Mouse (Mus musculus) cerebellum, postnatal 14 days (tissue): ENCODE results near the gene Igf2r.

ENCODE experiments used
- DNase-seq, 2 experiments: peaks; one replicate each; pipeline ENCODE4 v3.0.0; 2021; ENCODE audit warnings: mixed read lengths in 2 of 2

Igf2r gene

DNA sequence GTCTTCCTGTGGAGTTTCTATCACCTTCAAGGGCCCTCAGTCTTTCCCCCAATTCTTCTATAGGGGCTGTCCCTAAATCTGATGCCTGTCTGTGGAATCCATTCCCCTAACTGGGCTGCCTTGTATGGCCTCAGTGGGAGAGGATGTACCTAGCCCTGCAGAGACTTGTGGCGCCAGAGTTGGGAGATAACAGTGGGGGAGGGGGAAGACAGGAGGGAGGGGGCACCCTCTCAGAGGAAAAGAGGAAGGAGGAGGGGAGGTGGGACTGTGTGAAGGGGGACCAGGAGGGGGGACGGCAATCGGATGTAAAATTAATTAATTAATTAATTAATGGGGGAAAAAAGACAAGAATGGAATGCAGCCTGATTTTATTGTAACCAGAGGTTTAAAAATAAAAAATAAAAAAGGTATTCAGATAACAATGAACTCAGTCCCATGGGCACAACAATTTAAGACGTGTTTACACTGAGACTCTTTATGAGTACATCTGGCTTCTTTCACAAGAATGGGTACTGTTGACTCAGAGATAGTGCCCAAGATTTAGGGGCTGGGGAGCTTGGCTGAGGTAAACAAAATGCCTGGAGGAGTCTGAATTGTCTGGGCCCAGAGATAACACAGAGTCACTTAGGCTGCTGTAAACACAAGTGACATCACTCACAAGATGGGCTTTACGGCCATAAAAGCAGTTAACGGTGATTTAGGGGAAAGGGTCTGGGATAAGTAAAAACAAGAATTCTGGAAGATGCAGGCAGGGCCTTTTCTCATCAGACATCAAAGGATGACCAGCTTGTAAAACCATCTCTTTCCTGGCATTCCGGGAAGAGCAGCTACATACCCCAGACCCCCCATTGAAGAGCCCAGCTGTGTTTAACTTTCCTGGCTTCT, 100.7 kb downstream of the Igf2r start:
- no peak for DNase-seq

DNA sequence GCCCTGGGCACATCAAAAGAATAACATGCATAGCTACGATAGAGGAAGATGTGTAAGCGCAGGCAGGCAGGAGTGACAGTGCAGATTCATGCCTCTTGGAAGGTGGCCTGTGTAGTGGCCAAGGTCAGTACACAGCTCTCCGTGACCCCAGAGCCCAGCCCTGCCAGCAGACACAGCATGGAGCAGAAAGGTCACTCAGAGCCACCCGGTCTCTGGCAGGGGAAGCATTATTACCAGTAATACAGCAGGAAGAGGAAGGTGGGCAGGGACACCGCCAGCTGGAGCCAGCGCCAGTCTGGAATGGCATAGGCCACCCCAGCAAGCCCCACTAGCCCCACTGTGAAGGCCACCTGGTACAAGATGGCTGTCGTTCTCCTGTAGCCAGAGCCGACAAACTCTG, 105.3 kb downstream of the Igf2r start:
- peak; percentile 79 to 84 for DNase-seq

DNA sequence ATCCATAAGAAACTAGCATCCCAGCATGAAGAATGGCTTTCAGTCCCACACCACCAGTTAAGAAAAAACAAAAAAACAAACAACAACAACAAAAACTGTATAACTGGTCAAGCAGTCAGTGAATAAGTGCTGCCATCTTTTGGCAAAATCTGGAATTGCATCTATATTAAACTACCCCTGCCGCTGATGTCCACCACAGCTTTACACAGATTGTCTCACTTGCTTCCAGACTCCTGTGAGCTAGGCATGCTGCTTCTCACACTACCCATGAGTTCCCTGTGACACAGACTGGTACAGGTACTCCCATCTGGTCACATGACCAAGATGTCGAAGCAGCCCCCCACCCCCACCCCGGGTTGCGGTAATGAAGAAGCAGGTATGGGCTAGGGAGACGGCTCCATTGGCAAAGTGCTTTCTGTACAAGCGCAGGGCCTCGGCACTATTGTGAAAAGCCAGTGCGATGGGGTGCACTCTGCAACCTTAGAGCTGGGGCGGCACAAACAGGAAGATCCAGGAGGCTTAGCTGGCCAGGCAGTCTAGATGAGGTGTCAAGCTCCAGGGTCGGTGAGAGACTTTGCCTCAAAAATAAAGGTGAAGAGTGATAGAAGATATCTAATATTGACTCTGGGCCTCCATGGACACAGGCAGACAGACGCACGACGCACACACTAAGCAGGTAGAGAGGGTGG, 108.7 kb downstream of the Igf2r start:
- peak; percentile 58 to 80 for DNase-seq

DNA sequence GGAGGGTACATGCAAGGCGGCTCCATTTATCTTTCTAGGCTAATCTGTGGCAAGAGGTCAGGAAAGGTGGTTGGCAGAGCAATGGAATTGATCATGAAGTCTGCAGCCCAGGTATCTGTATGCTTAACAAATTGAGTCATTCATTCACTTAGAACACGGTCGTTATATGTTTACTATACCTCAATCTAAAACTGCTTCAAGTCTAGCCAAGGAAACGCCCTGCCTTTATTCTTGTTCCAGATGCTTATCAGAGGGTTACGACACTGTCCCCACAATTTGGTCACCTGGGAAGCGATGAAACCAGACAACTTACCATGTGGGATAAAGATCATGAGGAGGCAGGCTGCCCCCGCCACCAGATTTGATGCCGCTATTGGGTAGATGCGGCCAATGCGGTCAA, 110.2 kb downstream of the Igf2r start:
- DNase-seq = no peak

DNA sequence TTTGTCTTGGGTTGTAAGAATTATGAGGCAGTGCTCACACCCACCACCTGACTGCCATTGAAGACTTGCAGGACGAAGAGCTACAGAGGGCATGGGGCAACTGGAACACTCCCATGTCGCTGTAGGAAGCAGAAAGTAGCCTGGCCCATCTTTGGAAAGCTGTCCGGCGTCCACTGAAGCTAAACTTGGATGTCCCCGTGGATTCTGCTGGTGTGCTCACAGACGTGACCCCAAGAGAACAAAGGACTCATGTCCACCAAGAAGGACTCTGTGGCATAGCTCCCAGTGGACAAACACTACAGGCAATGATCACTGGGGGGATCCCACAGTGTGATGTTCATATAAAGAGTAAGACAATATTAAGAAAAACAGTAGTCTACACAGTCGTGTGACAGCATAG, 110.7 kb downstream of the Igf2r start:
- no peak for DNase-seq

DNA sequence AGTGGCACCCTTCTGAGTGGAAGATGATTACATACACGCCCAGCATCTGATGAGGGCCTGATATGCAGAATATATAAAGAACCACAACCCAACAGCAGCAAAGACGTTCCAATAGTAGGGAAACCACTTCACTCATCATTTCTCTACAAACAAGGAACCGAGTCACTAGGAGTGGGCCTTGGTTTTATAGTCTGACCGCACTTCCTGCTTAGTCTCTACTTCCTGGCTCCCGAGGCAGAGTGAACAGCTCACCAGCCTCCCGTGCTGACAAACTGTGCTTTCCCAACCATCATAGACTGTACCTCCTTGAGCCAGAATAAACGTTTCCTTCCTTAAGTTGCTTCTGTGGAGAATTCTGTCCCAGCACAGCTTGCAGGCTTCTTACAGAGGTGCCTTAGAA, 113.6 kb downstream of the Igf2r start:
- DNase-seq = no peak

DNA sequence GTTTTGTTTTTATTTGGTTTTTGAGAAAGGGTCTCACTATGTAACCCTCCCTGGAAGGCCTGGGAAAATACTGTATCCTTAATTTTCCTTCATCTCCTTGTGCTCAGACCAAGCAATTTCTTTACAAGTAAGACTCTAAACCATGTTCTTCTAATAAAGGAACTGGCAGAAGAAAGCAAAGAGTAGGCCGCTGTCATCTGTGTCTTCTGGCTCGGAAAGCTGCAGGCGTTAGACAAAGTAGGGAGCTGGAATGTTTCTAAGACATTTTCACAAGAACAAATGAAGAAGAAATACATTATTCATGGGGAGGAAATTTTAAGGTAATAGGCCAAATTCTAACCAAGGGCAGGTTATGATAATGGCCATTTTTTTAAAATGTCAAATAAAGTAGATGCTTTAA, 115.4 kb downstream of the Igf2r start:
- no peak for DNase-seq

DNA sequence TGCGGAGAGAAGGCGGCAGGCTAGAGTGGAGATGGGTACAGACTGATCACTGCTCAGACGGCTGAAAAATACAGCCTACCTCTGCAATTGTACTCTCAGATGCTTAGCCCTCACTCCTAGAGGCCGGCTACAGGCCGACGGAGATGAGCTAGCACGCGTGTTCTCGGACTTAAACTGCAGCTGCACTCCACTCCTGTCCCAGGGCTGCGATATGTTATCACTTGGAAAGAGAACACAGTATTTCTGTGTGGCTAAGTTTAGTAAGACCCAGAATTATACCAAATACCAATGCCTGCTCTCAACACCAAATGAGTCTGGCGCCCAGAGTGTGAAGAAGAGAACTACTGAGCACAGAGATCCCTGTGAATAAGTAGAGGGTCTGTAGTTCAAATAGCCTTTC, 116.9 kb downstream of the Igf2r start:
- no peak for DNase-seq

DNA sequence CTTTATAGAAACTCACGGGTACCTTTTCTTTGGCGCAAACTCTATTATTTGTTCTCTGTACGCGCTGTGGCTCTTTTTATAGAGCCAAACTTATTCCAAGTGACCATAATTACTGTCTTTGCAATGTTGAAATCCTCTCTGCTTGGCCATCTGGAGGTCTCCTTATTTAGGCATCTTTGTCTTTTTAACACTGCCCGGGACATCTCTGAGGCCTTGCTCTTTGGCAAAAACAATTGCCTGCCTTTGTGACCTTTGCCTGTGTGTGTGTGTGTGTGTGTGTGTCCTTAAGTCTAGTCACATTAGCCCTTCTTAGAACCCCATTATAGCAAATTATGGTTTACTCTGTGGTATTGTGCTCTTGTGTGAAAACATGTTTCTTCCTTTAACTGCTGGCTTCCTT, 124.0 kb downstream of the Igf2r start:
- DNase-seq = no peak

DNA sequence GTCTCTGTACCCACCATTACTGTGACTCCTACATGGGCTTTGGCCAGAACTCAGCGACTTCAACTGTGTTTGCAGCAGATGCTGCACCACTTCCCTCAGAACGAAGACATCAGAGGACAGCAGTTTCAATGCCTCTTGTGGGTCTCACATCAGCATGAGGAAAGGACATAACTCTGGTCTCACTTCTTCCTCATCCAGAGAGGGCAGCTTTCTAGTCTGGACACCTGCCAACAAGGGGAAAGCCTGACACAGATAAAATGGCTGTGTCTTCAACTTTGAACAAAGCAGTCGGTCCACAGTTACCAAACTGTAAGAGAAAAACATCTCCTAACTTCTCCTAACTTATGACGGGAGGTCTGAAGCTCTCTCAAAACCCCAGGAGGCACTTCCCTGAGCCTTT, 128.4 kb downstream of the Igf2r start:
- DNase-seq = no peak

DNA sequence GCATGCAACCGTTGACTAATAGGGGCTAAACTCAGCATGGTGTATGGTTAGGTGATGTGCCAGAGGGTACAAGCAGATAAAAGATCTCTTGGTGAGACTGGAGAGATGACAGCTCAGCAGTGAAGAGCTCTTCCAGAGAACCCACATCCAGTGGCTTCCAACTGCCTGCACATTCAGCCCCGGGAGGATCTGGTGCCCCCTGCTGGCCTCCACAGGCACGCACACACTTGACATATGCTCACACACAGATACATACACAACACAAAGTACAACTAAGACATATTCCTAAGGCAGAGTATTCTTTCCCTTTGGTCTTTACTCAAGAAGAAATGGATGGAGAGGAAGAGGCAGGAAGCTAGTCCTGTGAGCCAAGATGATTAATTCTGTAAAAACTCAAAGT, 129.9 kb downstream of the Igf2r start:
- no peak for DNase-seq

DNA sequence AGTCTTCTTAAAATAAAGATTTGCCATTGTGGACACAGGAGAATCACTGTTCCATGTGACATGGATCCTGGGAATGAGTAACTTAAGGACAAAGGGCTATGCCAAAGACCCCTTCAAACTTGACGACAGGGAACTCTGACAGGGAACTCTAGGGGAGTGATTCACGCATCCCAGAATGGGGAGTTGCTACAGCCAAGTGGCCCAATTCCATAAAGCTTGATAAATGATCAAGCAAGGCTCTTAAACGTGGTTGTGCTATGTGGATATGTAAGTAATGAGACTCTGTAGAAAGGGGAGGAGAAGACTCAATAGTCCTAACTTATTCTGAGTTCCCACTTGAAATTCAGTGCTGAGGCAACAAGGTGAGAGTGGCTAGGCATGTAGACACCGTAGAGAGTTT, 134.7 kb downstream of the Igf2r start:
- DNase-seq = no peak
